Mouse (Mus musculus): ENCODE measurements around the gene Dgkg. TPM values are rescaled to one million over a fixed set of nuclear protein-coding genes. Genes with fewer than 3 reads are reported as not detected.

Dgkg gene
- polyA plus RNA-seq, 2 experiments, result 0.28 to 0.46 TPM

DNA sequence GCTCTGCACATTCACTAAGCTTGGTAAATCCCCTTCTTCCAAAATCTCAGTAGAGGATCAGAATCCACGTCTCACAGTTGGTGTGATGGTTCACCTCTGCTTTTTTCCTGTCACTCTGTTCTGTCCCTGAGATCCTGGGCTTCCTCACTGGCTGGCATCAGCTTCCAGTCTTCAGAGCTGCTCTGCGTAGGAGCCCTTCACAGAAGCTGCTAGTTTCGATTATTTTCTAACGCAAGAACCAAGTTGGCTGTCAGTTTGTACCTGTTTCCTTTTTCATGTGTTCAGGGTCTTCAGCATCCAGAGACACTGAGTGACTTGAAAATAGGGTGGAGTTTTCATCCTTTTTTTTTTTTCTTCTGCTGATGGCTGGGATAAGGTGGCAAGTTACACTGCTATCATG, 15.0 kb downstream of the Dgkg start:
- H3K4me3 ChIP-seq (ENCODE audit: insufficient read depth in 1 of 2, low read depth in 2 of 2, low read length in 2 of 2), result no peak overlapping the region
- no peak overlapping the region for H3K4me2 ChIP-seq (ENCODE audit: low read depth)
- H3K9me3 ChIP-seq (ENCODE audit: control insufficient read depth, low read length), result no peaks in the 10 kb centered on the region
- TF ChIP-seq EP300 (IDR thresholded peaks at IDR 0.05; ENCODE audit: low read depth) (no peak), CTCF (IDR thresholded peaks at IDR 0.05; ENCODE audit: low read depth) (no peak)
- H3K27me3 ChIP-seq (ENCODE audit: control insufficient read depth, insufficient read depth, low read length), result no peaks in the 10 kb centered on the region
- no peak overlapping the region for H3K27ac ChIP-seq
- no peaks in the 10 kb centered on the region for H3K36me3 ChIP-seq (replicated peaks; ENCODE audit: control insufficient read depth, insufficient read depth, low read depth)
- no peaks in the 10 kb centered on the region for H3K4me1 ChIP-seq (replicated peaks; ENCODE audit: control insufficient read depth in 2 of 2, insufficient read depth in 2 of 2, low read length in 1 of 2)
- no peak for DNase-seq (ENCODE audit: low read depth in 3 of 3, low spot score in 3 of 3)
- ATAC-seq (ENCODE audit: insufficient read depth), result no peak
- 70% methylated on average over 4 of the region's 4 CpGs for WGBS (ENCODE audit: insufficient replicate concordance)
- no peak overlapping the region for H3K9ac ChIP-seq (replicated peaks)

DNA sequence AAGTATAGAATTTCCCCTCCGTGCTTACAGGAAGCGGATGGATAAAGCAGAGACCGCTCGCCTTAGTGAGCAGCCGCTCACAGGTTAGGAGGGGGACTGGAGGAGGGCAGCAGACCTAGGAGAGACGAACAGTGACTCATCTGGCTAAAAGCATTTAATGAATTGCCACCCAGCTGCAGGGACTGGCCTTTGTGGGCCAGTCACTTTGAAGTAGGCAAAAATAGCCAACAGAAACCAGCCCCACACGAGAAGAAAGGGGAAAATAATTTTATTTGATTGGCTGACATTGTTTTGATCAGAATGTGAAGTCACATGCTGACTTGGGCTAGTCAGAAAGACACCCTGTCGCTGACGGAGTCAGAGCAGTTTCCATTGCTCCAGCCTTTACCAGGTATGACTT, 15.4 kb downstream of the Dgkg start:
- Histone ChIP-seq H3K4me1 (replicated peaks; ENCODE audit: control insufficient read depth in 2 of 2, insufficient read depth in 2 of 2, low read length in 1 of 2) (no peaks in the 10 kb centered on the region), H3K9ac (replicated peaks) (no peak overlapping the region), H3K4me2 (ENCODE audit: low read depth) (no peak overlapping the region), H3K9me3 (ENCODE audit: control insufficient read depth, low read length) (no peaks in the 10 kb centered on the region), H3K36me3 (replicated peaks; ENCODE audit: control insufficient read depth, insufficient read depth, low read depth) (no peaks in the 10 kb centered on the region), H3K27me3 (ENCODE audit: control insufficient read depth, insufficient read depth, low read length) (no peaks in the 10 kb centered on the region), H3K27ac (no peak overlapping the region), H3K4me3 (ENCODE audit: insufficient read depth in 1 of 2, low read depth in 2 of 2, low read length in 2 of 2) (no peak overlapping the region)
- 40% methylated on average over 9 of the region's 9 CpGs for WGBS (ENCODE audit: insufficient replicate concordance)
- no peak for ATAC-seq (ENCODE audit: insufficient read depth)
- DNase-seq (ENCODE audit: low read depth in 3 of 3, low spot score in 3 of 3), result no peak
- TF ChIP-seq CTCF (IDR thresholded peaks at IDR 0.05; ENCODE audit: low read depth), result no peak

DNA sequence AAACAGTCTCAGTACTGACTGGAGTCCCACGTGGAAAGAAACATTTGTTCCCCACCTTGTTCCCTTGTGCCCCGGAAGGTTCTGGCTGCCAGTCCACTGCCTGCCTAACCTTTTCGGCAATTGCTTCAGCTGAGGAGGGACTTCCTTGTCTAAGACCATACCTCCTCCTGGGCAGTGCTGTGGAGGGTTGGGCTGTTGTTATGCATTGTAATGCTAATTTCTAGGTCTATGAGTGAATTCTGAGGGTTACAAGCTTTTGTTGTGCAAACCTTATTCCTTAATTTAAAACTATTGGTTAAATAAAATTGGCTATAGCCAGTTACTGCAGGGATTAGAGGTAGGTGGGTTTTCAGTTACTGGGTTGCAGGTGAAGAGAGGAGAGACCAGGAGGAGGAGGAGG, 19.7 kb downstream of the Dgkg start:
- H3K4me2 ChIP-seq (ENCODE audit: low read depth), result no peak overlapping the region
- ATAC-seq (ENCODE audit: insufficient read depth) (no peak), DNase-seq (ENCODE audit: low read depth in 3 of 3, low spot score in 3 of 3) (no peak)
- H3K4me3 ChIP-seq (ENCODE audit: insufficient read depth in 1 of 2, low read depth in 2 of 2, low read length in 2 of 2), result no peak overlapping the region
- TF ChIP-seq EP300 (IDR thresholded peaks at IDR 0.05; ENCODE audit: low read depth), result no peak
- no peak for TF ChIP-seq CTCF (IDR thresholded peaks at IDR 0.05; ENCODE audit: low read depth)
- no peaks in the 10 kb centered on the region for H3K9me3 ChIP-seq (ENCODE audit: control insufficient read depth, low read length)
- H3K27me3 ChIP-seq (ENCODE audit: control insufficient read depth, insufficient read depth, low read length), result no peaks in the 10 kb centered on the region
- H3K27ac ChIP-seq, result no peak overlapping the region
- H3K36me3 ChIP-seq (replicated peaks; ENCODE audit: control insufficient read depth, insufficient read depth, low read depth), result no peaks in the 10 kb centered on the region
- no peak overlapping the region for H3K9ac ChIP-seq (replicated peaks)
- no peaks in the 10 kb centered on the region for H3K4me1 ChIP-seq (replicated peaks; ENCODE audit: control insufficient read depth in 2 of 2, insufficient read depth in 2 of 2, low read length in 1 of 2)
- WGBS (ENCODE audit: insufficient replicate concordance), result 41% methylated on average over 3 of the region's 3 CpGs

DNA sequence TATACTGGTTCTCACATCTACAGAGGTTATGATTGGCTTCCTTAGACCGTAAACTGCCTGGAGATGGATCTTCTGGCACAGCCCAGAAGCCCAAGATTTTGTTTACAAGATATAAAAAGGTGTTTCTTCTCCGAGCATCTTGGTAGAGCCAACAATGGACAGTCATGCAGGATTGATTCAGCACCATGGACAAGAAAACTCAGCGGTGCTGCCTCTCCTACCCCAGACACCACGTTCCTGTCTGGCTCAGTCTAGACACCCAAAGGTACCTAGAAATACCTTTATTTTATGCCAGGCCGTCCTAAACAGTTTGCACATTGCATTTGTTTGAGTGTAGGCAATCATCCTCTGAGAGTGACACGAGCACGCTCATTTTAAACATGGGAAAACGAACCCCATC, 21.3 kb downstream of the Dgkg start:
- Histone ChIP-seq H3K9ac (replicated peaks) (no peak overlapping the region), H3K4me2 (ENCODE audit: low read depth) (no peak overlapping the region), H3K27ac (no peak overlapping the region), H3K36me3 (replicated peaks; ENCODE audit: control insufficient read depth, insufficient read depth, low read depth) (no peaks in the 10 kb centered on the region), H3K9me3 (ENCODE audit: control insufficient read depth, low read length) (no peaks in the 10 kb centered on the region), H3K4me3 (ENCODE audit: insufficient read depth in 1 of 2, low read depth in 2 of 2, low read length in 2 of 2) (no peak overlapping the region), H3K4me1 (replicated peaks; ENCODE audit: control insufficient read depth in 2 of 2, insufficient read depth in 2 of 2, low read length in 1 of 2) (no peaks in the 10 kb centered on the region), H3K27me3 (ENCODE audit: control insufficient read depth, insufficient read depth, low read length) (no peaks in the 10 kb centered on the region)
- 46% methylated on average over 8 of the region's 8 CpGs for WGBS (ENCODE audit: insufficient replicate concordance)
- DNase-seq (ENCODE audit: low read depth in 3 of 3, low spot score in 3 of 3) (no peak), ATAC-seq (ENCODE audit: insufficient read depth) (no peak)
- TF ChIP-seq EP300 (IDR thresholded peaks at IDR 0.05; ENCODE audit: low read depth) (no peak), CTCF (IDR thresholded peaks at IDR 0.05; ENCODE audit: low read depth) (no peak)

DNA sequence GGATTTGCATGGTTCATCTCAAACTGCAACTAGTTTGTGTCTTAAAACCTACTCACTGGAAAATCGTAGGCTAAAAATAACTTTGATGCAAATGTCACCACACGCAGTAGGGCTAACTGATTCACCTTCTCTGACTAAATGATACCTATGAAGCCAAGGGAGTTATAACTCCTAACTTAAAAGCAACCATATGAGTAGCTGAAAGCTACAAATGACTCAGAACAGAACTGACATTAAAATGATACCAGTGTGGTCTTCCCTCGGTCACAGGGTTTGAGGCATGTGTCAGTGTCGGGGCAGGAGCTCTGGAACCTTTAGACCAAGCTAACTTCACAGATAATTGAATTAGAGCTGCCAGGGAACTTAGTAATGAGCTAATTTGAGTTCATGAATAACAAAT, 24.0 kb downstream of the Dgkg start:
- H3K4me3 ChIP-seq (ENCODE audit: insufficient read depth in 1 of 2, low read depth in 2 of 2, low read length in 2 of 2), result no peak overlapping the region
- H3K27ac ChIP-seq, result no peak overlapping the region
- H3K27me3 ChIP-seq (ENCODE audit: control insufficient read depth, insufficient read depth, low read length), result no peaks in the 10 kb centered on the region
- TF ChIP-seq CTCF (IDR thresholded peaks at IDR 0.05; ENCODE audit: low read depth) (no peak), EP300 (IDR thresholded peaks at IDR 0.05; ENCODE audit: low read depth) (no peak)
- H3K4me2 ChIP-seq (ENCODE audit: low read depth), result no peak overlapping the region
- no peak for ATAC-seq (ENCODE audit: insufficient read depth)
- no peaks in the 10 kb centered on the region for H3K4me1 ChIP-seq (replicated peaks; ENCODE audit: control insufficient read depth in 2 of 2, insufficient read depth in 2 of 2, low read length in 1 of 2)
- H3K9ac ChIP-seq (replicated peaks), result no peak overlapping the region
- no peak for DNase-seq (ENCODE audit: low read depth in 3 of 3, low spot score in 3 of 3)
- WGBS (ENCODE audit: insufficient replicate concordance), result 52% methylated on average over 4 of the region's 4 CpGs
- no peaks in the 10 kb centered on the region for H3K9me3 ChIP-seq (ENCODE audit: control insufficient read depth, low read length)
- no peaks in the 10 kb centered on the region for H3K36me3 ChIP-seq (replicated peaks; ENCODE audit: control insufficient read depth, insufficient read depth, low read depth)

DNA sequence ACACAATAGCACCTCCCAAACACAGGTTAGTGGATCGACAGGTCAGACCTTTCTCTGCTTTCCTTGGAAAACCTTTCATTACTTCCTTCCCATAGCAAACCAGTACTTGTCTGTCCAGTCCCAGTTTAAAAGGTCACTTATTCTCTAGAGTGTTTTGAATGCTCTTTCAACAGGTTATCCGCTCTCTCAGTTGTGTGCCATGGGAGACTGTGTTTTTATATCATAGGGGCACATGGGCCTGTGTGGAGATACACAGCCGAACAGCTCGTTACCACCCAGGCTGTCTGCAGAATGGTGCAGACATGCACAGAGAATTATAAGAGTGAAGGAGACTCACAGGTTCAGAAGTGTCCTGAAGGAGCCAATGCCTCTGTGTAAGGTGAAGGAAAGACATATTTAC, 26.7 kb downstream of the Dgkg start:
- Histone ChIP-seq H3K4me1 (replicated peaks; ENCODE audit: control insufficient read depth in 2 of 2, insufficient read depth in 2 of 2, low read length in 1 of 2) (no peaks in the 10 kb centered on the region), H3K27ac (no peak overlapping the region), H3K9me3 (ENCODE audit: control insufficient read depth, low read length) (no peaks in the 10 kb centered on the region), H3K36me3 (replicated peaks; ENCODE audit: control insufficient read depth, insufficient read depth, low read depth) (no peaks in the 10 kb centered on the region), H3K4me2 (ENCODE audit: low read depth) (no peak overlapping the region), H3K27me3 (ENCODE audit: control insufficient read depth, insufficient read depth, low read length) (no peaks in the 10 kb centered on the region), H3K9ac (replicated peaks) (no peak overlapping the region), H3K4me3 (ENCODE audit: insufficient read depth in 1 of 2, low read depth in 2 of 2, low read length in 2 of 2) (no peak overlapping the region)
- DNase-seq (ENCODE audit: low read depth in 3 of 3, low spot score in 3 of 3), result no peak
- no peak for ATAC-seq (ENCODE audit: insufficient read depth)
- TF ChIP-seq CTCF (IDR thresholded peaks at IDR 0.05; ENCODE audit: low read depth) (no peak), EP300 (IDR thresholded peaks at IDR 0.05; ENCODE audit: low read depth) (no peak)
- 60% methylated on average over 4 of the region's 4 CpGs for WGBS (ENCODE audit: insufficient replicate concordance)
